Mouse (Mus musculus): ENCODE measurements around the gene Cort.

GRCm38 (mm10) chr4:149148084-149148483 lies 21.5 kb upstream of the Cort start:
- TF ChIP-seq EP300 (IDR thresholded peaks at IDR 0.05; ENCODE audit: insufficient read depth, low read depth, low read length) (no peak), POLR2A (IDR thresholded peaks at IDR 0.05; ENCODE audit: insufficient read depth, low read depth, low read length) (no peak)

Measured in heart, adult 2 months (tissue).